Mouse (Mus musculus): ENCODE results near the gene Tmem221.

- no peak for TF ChIP-seq POLR2A (IDR thresholded peaks at IDR 0.05; ENCODE audit: insufficient read depth, low read depth, low read length)
- TF ChIP-seq CTCF (IDR thresholded peaks at IDR 0.05; ENCODE audit: insufficient read depth, low read depth, low read length): no peak
Observed at GRCm38 (mm10) chr8:71601939-71602665, 43.4 kb upstream of the Tmem221 start.
